Mouse (Mus musculus): ENCODE data around the gene Sdhaf1. TPM values are rescaled to one million over a fixed set of nuclear protein-coding genes. Genes with fewer than 3 reads are reported as not detected.

The Sdhaf1 gene
- polyA plus RNA-seq, 1 experiment from 2014 or later, result 35.1 TPM

- DNase-seq (ENCODE audit: low spot score), result no peak
- no peak overlapping the region for H3K9ac ChIP-seq (ENCODE audit: low read depth, low read length)
- H3K9me3 ChIP-seq (replicated peaks; ENCODE audit: low read length), result no peaks in the 10 kb centered on the region
- no peak for ATAC-seq (replicated peaks; ENCODE audit: low FRiP score, low read depth)
- WGBS, result 60% methylated on average over 8 of the region's 8 CpGs
- no peaks in the 10 kb centered on the region; the same call in 1 of the 2 replicates for H3K4me1 ChIP-seq (replicated peaks; ENCODE audit: insufficient read depth, low read length)
- H3K27me3 ChIP-seq (ENCODE audit: insufficient read depth, low read length), result no peaks in the 10 kb centered on the region
- TF ChIP-seq CTCF (IDR thresholded peaks at IDR 0.05; ENCODE audit: low read depth), result no peak
- H3K36me3 ChIP-seq (ENCODE audit: insufficient read depth, low read length), result no peaks in the 10 kb centered on the region
- no peak overlapping the region for H3K27ac ChIP-seq
- no peak overlapping the region for H3K4me2 ChIP-seq (ENCODE audit: low read length)
- H3K4me3 ChIP-seq (replicated peaks; ENCODE audit: low read depth, low read length), result no peak overlapping the region
Observed at GRCm38 (mm10) chr7:30286701-30287410, 36.8 kb downstream of the Sdhaf1 start.

GRCm38 (mm10) chr7:30282740-30283139 lies 41.0 kb downstream of the Sdhaf1 start:
- no peak for TF ChIP-seq CTCF (IDR thresholded peaks at IDR 0.05; ENCODE audit: low read depth)
- Histone ChIP-seq H3K4me3 (replicated peaks; ENCODE audit: low read depth, low read length) (no peak overlapping the region), H3K27me3 (ENCODE audit: insufficient read depth, low read length) (no peaks in the 10 kb centered on the region), H3K27ac (no peak overlapping the region), H3K4me2 (ENCODE audit: low read length) (no peak overlapping the region), H3K36me3 (ENCODE audit: insufficient read depth, low read length) (no peaks in the 10 kb centered on the region), H3K4me1 (replicated peaks; ENCODE audit: insufficient read depth, low read length) (no peaks in the 10 kb centered on the region), H3K9me3 (replicated peaks; ENCODE audit: low read length) (no peaks in the 10 kb centered on the region), H3K9ac (ENCODE audit: low read depth, low read length) (no peak overlapping the region)
- DNase-seq (ENCODE audit: low spot score), result no peak
- ATAC-seq (replicated peaks; ENCODE audit: low FRiP score, low read depth), result no peak
- 76% methylated on average over 7 of the region's 7 CpGs for WGBS

- Histone ChIP-seq H3K36me3 (ENCODE audit: insufficient read depth, low read length) (no peaks in the 10 kb centered on the region), H3K4me3 (replicated peaks; ENCODE audit: low read depth, low read length) (no peak overlapping the region), H3K27ac (no peak overlapping the region; the same call in 1 of the 2 replicates), H3K9me3 (replicated peaks; ENCODE audit: low read length) (no peaks in the 10 kb centered on the region), H3K27me3 (ENCODE audit: insufficient read depth, low read length) (no peaks in the 10 kb centered on the region), H3K4me1 (replicated peaks; ENCODE audit: insufficient read depth, low read length) (no peaks in the 10 kb centered on the region), H3K4me2 (ENCODE audit: low read length) (no peak overlapping the region), H3K9ac (ENCODE audit: low read depth, low read length) (no peak overlapping the region)
- no peak for TF ChIP-seq CTCF (IDR thresholded peaks at IDR 0.05; ENCODE audit: low read depth)
- 78% methylated on average over 4 of the region's 4 CpGs for WGBS
- no peak for DNase-seq (ENCODE audit: low spot score)
- no peak for ATAC-seq (replicated peaks; ENCODE audit: low FRiP score, low read depth)
Observed at GRCm38 (mm10) chr7:30281522-30281921, 42.2 kb downstream of the Sdhaf1 start.

- H3K9me3 ChIP-seq (replicated peaks; ENCODE audit: low read length), result no peaks in the 10 kb centered on the region
- ATAC-seq (replicated peaks; ENCODE audit: low FRiP score, low read depth), result peak; percentile 87
- H3K4me3 ChIP-seq (replicated peaks; ENCODE audit: low read depth, low read length), result peak overlapping the region; percentile 87
- peak overlapping the region; percentile 92 for H3K4me2 ChIP-seq (ENCODE audit: low read length)
- no peaks in the 10 kb centered on the region for H3K27me3 ChIP-seq (ENCODE audit: insufficient read depth, low read length)
- H3K9ac ChIP-seq (ENCODE audit: low read depth, low read length), result peak overlapping the region; percentile 8; the same call in 1 of the 2 replicates
- TF ChIP-seq CTCF (IDR thresholded peaks at IDR 0.05; ENCODE audit: low read depth), result no peak
- peak; percentile 99 for DNase-seq (ENCODE audit: low spot score)
- no peaks in the 10 kb centered on the region for H3K4me1 ChIP-seq (replicated peaks; ENCODE audit: insufficient read depth, low read length)
- H3K27ac ChIP-seq, result peak overlapping the region; percentile 91
- H3K36me3 ChIP-seq (ENCODE audit: insufficient read depth, low read length), result no peaks in the 10 kb centered on the region
- WGBS, result under 1% methylated on average over 20 of the region's 20 CpGs
Observed at GRCm38 (mm10) chr7:30280670-30281138, 43.0 kb downstream of the Sdhaf1 start.

GRCm38 (mm10) chr7:30279951-30280669 lies 43.6 kb downstream of the Sdhaf1 start, which contains the start of the genes Thap8 and Wdr62:
Thap8 (plus strand) TSS chr7:30280094.
Wdr62 (minus strand) TSS chr7:30280419.
- TF ChIP-seq CTCF (IDR thresholded peaks at IDR 0.05; ENCODE audit: low read depth), result no peak
- no peaks in the 10 kb centered on the region for H3K36me3 ChIP-seq (ENCODE audit: insufficient read depth, low read length)
- H3K9ac ChIP-seq (ENCODE audit: low read depth, low read length), result peak within 1 kb of the TSS; percentile 65
- peak within 1 kb of the TSS; percentile 87 for H3K4me3 ChIP-seq (replicated peaks; ENCODE audit: low read depth, low read length)
- no peaks in the 10 kb centered on the region for H3K4me1 ChIP-seq (replicated peaks; ENCODE audit: insufficient read depth, low read length)
- H3K27ac ChIP-seq, result peak within 1 kb of the TSS; percentile 91
- H3K4me2 ChIP-seq (ENCODE audit: low read length), result peak within 1 kb of the TSS; percentile 92
- WGBS, result under 1% methylated on average over 49 of the region's 49 CpGs
- peak; percentile 98 for DNase-seq (ENCODE audit: low spot score)
- no peaks in the 10 kb centered on the region for H3K27me3 ChIP-seq (ENCODE audit: insufficient read depth, low read length)
- no peaks in the 10 kb centered on the region for H3K9me3 ChIP-seq (replicated peaks; ENCODE audit: low read length)
- ATAC-seq (replicated peaks; ENCODE audit: low FRiP score, low read depth), result peak; percentile 94

- no peaks in the 10 kb centered on the region for H3K27me3 ChIP-seq (ENCODE audit: insufficient read depth, low read length)
- no peaks in the 10 kb centered on the region for H3K36me3 ChIP-seq (ENCODE audit: insufficient read depth, low read length)
- no peak for TF ChIP-seq CTCF (IDR thresholded peaks at IDR 0.05; ENCODE audit: low read depth)
- peak overlapping the region; percentile 91 for H3K27ac ChIP-seq
- no peaks in the 10 kb centered on the region for H3K9me3 ChIP-seq (replicated peaks; ENCODE audit: low read length)
- 0 out of 2 replicates have a peak overlapping the region, but pooled peaks have one; percentile 65 for H3K9ac ChIP-seq (ENCODE audit: low read depth, low read length)
- H3K4me3 ChIP-seq (replicated peaks; ENCODE audit: low read depth, low read length), result peak overlapping the region; percentile 87
- no peak for DNase-seq (ENCODE audit: low spot score)
- ATAC-seq (replicated peaks; ENCODE audit: low FRiP score, low read depth), result no peak
- peak overlapping the region; percentile 92 for H3K4me2 ChIP-seq (ENCODE audit: low read length)
- WGBS, result under 1% methylated on average over 6 of the region's 6 CpGs
- no peaks in the 10 kb centered on the region for H3K4me1 ChIP-seq (replicated peaks; ENCODE audit: insufficient read depth, low read length)
Observed at GRCm38 (mm10) chr7:30279536-30279935, 44.2 kb downstream of the Sdhaf1 start.
